17 mouse cellular contexts compared by ENCODE assay signal in genomic region chr2:101980456-101980947, GRCm38 (mm10).
DNase-seq lines count a peak whose midpoint lies in the region; ATAC-seq and TF ChIP-seq lines count a peak whose summit lies in the region.
"Had no signal": no experiment of that assay in that cellular context is flagged by ENCODE, and none has a peak within 500 bp of the region (broad histone marks: within the 10 kb centered on the region; RNA-seq: fewer than 3 reads in every experiment).

No protein-coding gene starts in this region.

- H3K27me3 ChIP-seq in liver, postnatal 0 days (ENCODE audit: insufficient read depth, low read length): no peaks in the 10 kb centered on the region
- H3K27me3 ChIP-seq in hindbrain, embryonic 11.5 days (ENCODE audit: control insufficient read depth, insufficient read depth, low read length): no peaks in the 10 kb centered on the region
- no peaks in the 10 kb centered on the region for H3K27me3 ChIP-seq in midbrain, embryonic 11.5 days (ENCODE audit: control insufficient read depth, insufficient read depth, low read length)
- H3K27me3 ChIP-seq in heart, adult 2 months (ENCODE audit: control insufficient read depth, insufficient read depth, low read length): no peaks in the 10 kb centered on the region
- H3K27me3 ChIP-seq: CH12.LX; heart, embryonic 15.5 days had no signal

- no peak for TF ChIP-seq CTCF in liver, postnatal 0 days (IDR thresholded peaks at IDR 0.05; ENCODE audit: low read depth)
- TF ChIP-seq CTCF in heart, adult 2 months (IDR thresholded peaks at IDR 0.05): no peak

- no peaks in the 10 kb centered on the region for H3K79me2 ChIP-seq in heart, adult 2 months (replicated peaks; ENCODE audit: control insufficient read depth, insufficient read depth, low read length)

- no peak for TF ChIP-seq POLR2A in heart, adult 2 months (IDR thresholded peaks at IDR 0.05; ENCODE audit: insufficient read depth, low read depth, low read length)

- H3K9me3 ChIP-seq in liver, postnatal 0 days (ENCODE audit: low read length): no peaks in the 10 kb centered on the region
- H3K9me3 ChIP-seq in hindbrain, embryonic 11.5 days (ENCODE audit: control insufficient read depth, low read length): no peaks in the 10 kb centered on the region
- H3K9me3 ChIP-seq in midbrain, embryonic 11.5 days (ENCODE audit: control insufficient read depth, low read length): no peaks in the 10 kb centered on the region
- H3K9me3 ChIP-seq: embryonic facial prominence, embryonic 10.5 days; heart, embryonic 15.5 days had no signal

- ATAC-seq in liver, postnatal 0 days: no peak
- ATAC-seq in hindbrain, embryonic 11.5 days (ENCODE audit: low FRiP score): no peak
- peak; percentile 17; the same call in 1 of the 2 replicates for ATAC-seq in midbrain, embryonic 11.5 days (ENCODE audit: low FRiP score)

- H3K27ac ChIP-seq in liver, postnatal 0 days (ENCODE audit: low read depth): peak overlapping the region; percentile 39; the same call in 1 of the 2 replicates
- peak overlapping the region; percentile 27; the same call in 1 of the 2 replicates for H3K27ac ChIP-seq in hindbrain, embryonic 11.5 days (ENCODE audit: low read depth, low read length)
- H3K27ac ChIP-seq in midbrain, embryonic 11.5 days (ENCODE audit: low read depth, low read length): peak overlapping the region; percentile 67
- H3K27ac ChIP-seq in heart, adult 2 months: no peak overlapping the region
- H3K27ac ChIP-seq: heart, embryonic 15.5 days; stomach, postnatal 0 days had no signal

- H3K4me2 ChIP-seq in liver, postnatal 0 days (ENCODE audit: low read depth, low read length): no peak overlapping the region
- no peak overlapping the region for H3K4me2 ChIP-seq in hindbrain, embryonic 11.5 days (replicated peaks; ENCODE audit: low read depth, low read length)
- no peak overlapping the region for H3K4me2 ChIP-seq in midbrain, embryonic 11.5 days
- H3K4me2 ChIP-seq: heart, embryonic 15.5 days; lung, embryonic 14.5 days had no signal

- intact Hi-C loops in heart, adult 2 months (cut with DNase I): no loop called here

- H3K4me3 ChIP-seq in liver, postnatal 0 days (ENCODE audit: low read depth, low read length): no peak overlapping the region
- no peak overlapping the region for H3K4me3 ChIP-seq in hindbrain, embryonic 11.5 days (ENCODE audit: low read depth, low read length)
- H3K4me3 ChIP-seq in midbrain, embryonic 11.5 days (ENCODE audit: low read depth, low read length): no peak overlapping the region
- H3K4me3 ChIP-seq in heart, adult 2 months: no peak overlapping the region
- H3K4me3 ChIP-seq: embryonic facial prominence, embryonic 10.5 days; heart, embryonic 15.5 days had no signal

- H3K4me1 ChIP-seq in liver, postnatal 0 days (ENCODE audit: insufficient read depth): peaks cover 23% of the 10 kb centered on the region
- H3K4me1 ChIP-seq in hindbrain, embryonic 11.5 days (replicated peaks; ENCODE audit: control insufficient read depth, insufficient read depth, low read length): peaks cover 17% of the 10 kb centered on the region
- H3K4me1 ChIP-seq in midbrain, embryonic 11.5 days (ENCODE audit: control insufficient read depth, insufficient read depth, low read length): peaks cover 80% of the 10 kb centered on the region
- no peaks in the 10 kb centered on the region for H3K4me1 ChIP-seq in heart, adult 2 months (ENCODE audit: control insufficient read depth, insufficient read depth, low read length)

- 90% methylated on average over 8 of the region's 8 CpGs for WGBS in liver, postnatal 0 days (ENCODE audit: insufficient replicate concordance)
- 57% methylated on average over 8 of the region's 8 CpGs for WGBS in hindbrain, embryonic 11.5 days
- WGBS in midbrain, embryonic 11.5 days: 15% methylated on average over 8 of the region's 8 CpGs
- 97% methylated on average over 8 of the region's 8 CpGs for WGBS in heart, adult 2 months

- H3K9ac ChIP-seq in liver, postnatal 0 days (replicated peaks): no peak overlapping the region
- no peak overlapping the region for H3K9ac ChIP-seq in hindbrain, embryonic 11.5 days (ENCODE audit: low read depth, low read length)
- H3K9ac ChIP-seq in midbrain, embryonic 11.5 days (ENCODE audit: low read length): 0 out of 2 replicates have a peak overlapping the region, but pooled peaks have one; percentile 28
- H3K9ac ChIP-seq in heart, adult 2 months (ENCODE audit: low read depth, low read length): no peak overlapping the region
- H3K9ac ChIP-seq: heart, embryonic 15.5 days; lung, embryonic 14.5 days had no signal

- no peak for DNase-seq in liver, postnatal 0 days
- DNase-seq in liver: no peak
- DNase-seq in hindbrain, embryonic 11.5 days (ENCODE audit: low spot score): no peak
- DNase-seq in midbrain, embryonic 11.5 days (ENCODE audit: low spot score, missing footprints): peak; percentile 91
- DNase-seq in retina, postnatal 1 day: no peak
- no peak for DNase-seq in frontal cortex, adult 2 months (ENCODE audit: extremely low spot score in 1 of 2, low spot score in 1 of 2)
- no peak for DNase-seq in heart, adult 2 months
- DNase-seq: cerebellum, adult 2 months; kidney, adult 18-20 months; kidney, postnatal 10 days; lung, embryonic 14.5 days; lung, postnatal 36 days; right cerebral cortex, postnatal 4 days had no signal

- H3K36me3 ChIP-seq in liver, postnatal 0 days (replicated peaks; ENCODE audit: insufficient read depth, low read length): no peaks in the 10 kb centered on the region
- no peaks in the 10 kb centered on the region for H3K36me3 ChIP-seq in hindbrain, embryonic 11.5 days (ENCODE audit: control insufficient read depth, insufficient read depth, low read length)
- H3K36me3 ChIP-seq in midbrain, embryonic 11.5 days (ENCODE audit: control insufficient read depth, insufficient read depth, low read length): no peaks in the 10 kb centered on the region
- no peaks in the 10 kb centered on the region for H3K36me3 ChIP-seq in heart, adult 2 months (ENCODE audit: control insufficient read depth, insufficient read depth, low read length)
- H3K36me3 ChIP-seq: heart, embryonic 15.5 days had no signal

- TF ChIP-seq EP300 in liver, postnatal 0 days (IDR thresholded peaks at IDR 0.05; ENCODE audit: low read depth): no peak
- TF ChIP-seq EP300 in heart, adult 2 months (IDR thresholded peaks at IDR 0.05; ENCODE audit: insufficient read depth, low read depth, low read length): no peak
